Comparison of ENCODE assay signal across 9 mouse cellular contexts in the genomic region with DNA sequence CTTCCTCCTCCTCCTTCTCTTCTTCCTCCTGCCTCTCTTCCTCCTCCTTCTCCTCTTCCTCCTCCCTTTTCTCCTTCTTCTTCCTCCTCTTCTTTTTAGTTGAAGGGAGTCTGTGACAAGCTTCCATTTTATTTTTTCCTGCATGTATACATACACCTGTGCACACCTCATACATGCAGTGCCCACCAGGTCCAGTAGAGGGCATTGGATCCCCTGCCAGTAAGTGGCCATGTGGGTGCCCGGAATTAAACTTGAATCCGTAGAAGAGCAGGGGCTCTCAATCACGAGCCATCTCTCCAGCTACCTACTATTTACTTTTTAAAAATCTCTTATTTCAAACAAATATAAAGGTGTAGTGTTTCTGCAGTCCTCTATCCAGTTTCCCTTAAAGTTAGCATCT. TPM values are rescaled to one million over a fixed set of nuclear protein-coding genes. Genes with fewer than 3 reads are reported as not detected.
A peak's percentile ranks its signal among the peaks of the same experiment; 100 is the strongest.
DNase-seq lines count a peak whose midpoint lies in the region; ATAC-seq lines count a peak whose summit lies in the region.
"Had no signal": no experiment of that assay in that cellular context is flagged by ENCODE, and none has a peak within 500 bp of the region (broad histone marks: within the 10 kb centered on the region; RNA-seq: fewer than 3 reads in every experiment).

No protein-coding gene starts in this region.

- peak; percentile 64 for DNase-seq in hindbrain, embryonic 11.5 days (ENCODE audit: low spot score)
- DNase-seq in CD8-positive naive resting alpha-beta T cell, adult 2 months (ENCODE audit: low read depth in 2 of 2, low spot score in 2 of 2), result peak; percentile 22 to 53
- DNase-seq in adrenal gland, postnatal 14 days, result peak; percentile 24
- DNase-seq in embryo, embryonic 11.5 days (ENCODE audit: low read depth, low spot score), result peak; percentile 11
- peak; percentile 10 to 47 for DNase-seq in left cerebral cortex, postnatal 14 days (ENCODE audit: low spot score in 2 of 2)
- peak; percentile 66 for DNase-seq in retina, embryonic 14.5 days (ENCODE audit: low spot score)

- H3K27me3 ChIP-seq in hindbrain, embryonic 11.5 days (ENCODE audit: control insufficient read depth, insufficient read depth, low read length), result no peaks in the 10 kb centered on the region
- no peaks in the 10 kb centered on the region for H3K27me3 ChIP-seq in hindbrain, embryonic 12.5 days
- H3K27me3 ChIP-seq: midbrain, embryonic 12.5 days had no signal

- H3K27ac ChIP-seq in hindbrain, embryonic 11.5 days (ENCODE audit: low read depth, low read length), result no peak overlapping the region
- no peak overlapping the region for H3K27ac ChIP-seq in hindbrain, embryonic 12.5 days
- H3K27ac ChIP-seq: midbrain, embryonic 12.5 days had no signal

- no peak overlapping the region for H3K4me3 ChIP-seq in hindbrain, embryonic 11.5 days (ENCODE audit: low read depth, low read length)
- no peak overlapping the region for H3K4me3 ChIP-seq in hindbrain, embryonic 12.5 days
- H3K4me3 ChIP-seq: midbrain, embryonic 12.5 days had no signal

- whole genome bisulfite sequencing in hindbrain, embryonic 11.5 days, result 40% methylated on average over 3 of the region's 3 CpGs
- 38% methylated on average over 3 of the region's 3 CpGs for WGBS in hindbrain, embryonic 12.5 days

- H3K4me2 ChIP-seq in hindbrain, embryonic 11.5 days (replicated peaks; ENCODE audit: low read depth, low read length), result no peak overlapping the region
- H3K4me2 ChIP-seq in hindbrain, embryonic 12.5 days (replicated peaks), result no peak overlapping the region
- H3K4me2 ChIP-seq: midbrain, embryonic 12.5 days had no signal

- no peaks in the 10 kb centered on the region for H3K9me3 ChIP-seq in hindbrain, embryonic 11.5 days (ENCODE audit: control insufficient read depth, low read length)
- no peaks in the 10 kb centered on the region for H3K9me3 ChIP-seq in hindbrain, embryonic 12.5 days (replicated peaks)
- H3K9me3 ChIP-seq: midbrain, embryonic 12.5 days had no signal

- H3K9ac ChIP-seq in hindbrain, embryonic 11.5 days (ENCODE audit: low read depth, low read length), result no peak overlapping the region
- H3K9ac ChIP-seq in hindbrain, embryonic 12.5 days, result no peak overlapping the region
- H3K9ac ChIP-seq: midbrain, embryonic 12.5 days had no signal

- H3K36me3 ChIP-seq in hindbrain, embryonic 11.5 days (ENCODE audit: control insufficient read depth, insufficient read depth, low read length), result no peaks in the 10 kb centered on the region
- H3K36me3 ChIP-seq in hindbrain, embryonic 12.5 days, result 0 out of 2 replicates have a peak, but pooled peaks cover 4% of the 10 kb centered on the region

- intact Hi-C loops in left cerebral cortex, postnatal 14 days (cut with DNase I), result no loop called here

- ATAC-seq in hindbrain, embryonic 11.5 days (ENCODE audit: low FRiP score), result no peak
- ATAC-seq in hindbrain, embryonic 12.5 days (ENCODE audit: low FRiP score), result no peak
- no peak for ATAC-seq in activated CD4-positive, CD25-positive, alpha-beta regulatory T cell, adult 4 months

- no peaks in the 10 kb centered on the region for H3K4me1 ChIP-seq in hindbrain, embryonic 11.5 days (replicated peaks; ENCODE audit: control insufficient read depth, insufficient read depth, low read length)
- no peaks in the 10 kb centered on the region for H3K4me1 ChIP-seq in hindbrain, embryonic 12.5 days
- H3K4me1 ChIP-seq: midbrain, embryonic 12.5 days had no signal

RNA-seq across cellular contexts. Expression of a gene that starts 50.5 kb away (rescaled TPM):
- 15.8 and 21.9 TPM in 2 replicates for polyA plus RNA-seq in hindbrain, embryonic 11.5 days (2014; fragmentation: Nextera tagmentation; extraction: Ambion mirVana)
- 19.6 and 23.6 TPM in 2 replicates for polyA plus RNA-seq in hindbrain, embryonic 12.5 days (2016; fragmentation: Nextera tagmentation; extraction: Ambion mirVana)
- 19.9 and 28.3 TPM in 2 replicates for total RNA-seq in adrenal gland, postnatal 14 days (2021)
- 10 to 100 TPM; 58.2 to 59.7 TPM for total RNA-seq in left cerebral cortex, postnatal 14 days (2021)
- 10 to 100 TPM in 1 of 2 experiments, 1 to 10 TPM in 1; 9.7 to 12.1 TPM for polyA plus RNA-seq in activated CD4-positive, CD25-positive, alpha-beta regulatory T cell, adult 4 months (2017; shearing (Covaris generic))

Comparison
In these comparisons a context has a peak if more than half of its experiments do, and no peak if none do; other contexts are left out.
1. DNase-seq: peak in every context shown above with its lines; median percentile 66 in retina, embryonic 14.5 days; 64 in hindbrain, embryonic 11.5 days; 38 in CD8-positive naive resting alpha-beta T cell, adult 2 months; 28 in left cerebral cortex, postnatal 14 days; 24 in adrenal gland, postnatal 14 days; 11 in embryo, embryonic 11.5 days.